Mouse (Mus musculus): ENCODE data around the gene Tbxas1.
A peak's percentile ranks its signal among the peaks of the same experiment; 100 is the strongest.

The Tbxas1 gene

DNA sequence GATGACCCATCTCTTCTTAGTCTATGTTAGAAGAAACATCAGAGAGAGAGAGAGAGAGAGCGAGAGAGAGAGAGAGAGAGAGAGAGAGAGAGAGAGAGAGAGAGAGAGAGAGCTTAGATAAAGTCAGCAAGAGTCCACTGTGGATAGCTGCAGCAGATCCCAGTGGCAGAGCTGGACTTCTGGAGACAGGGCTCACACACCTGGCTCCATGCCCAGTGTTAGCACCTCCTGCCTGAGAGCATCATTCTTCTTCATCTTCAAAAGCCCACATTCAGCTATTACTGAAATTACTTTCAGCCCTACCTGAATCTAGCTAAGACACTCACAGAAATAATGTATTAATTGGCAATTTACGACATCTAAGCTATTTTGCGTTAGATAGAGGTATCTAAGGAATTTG is 85.2 kb downstream of the Tbxas1 start:
- DNase-seq (ENCODE audit: low spot score in 2 of 2), result no peak

DNA sequence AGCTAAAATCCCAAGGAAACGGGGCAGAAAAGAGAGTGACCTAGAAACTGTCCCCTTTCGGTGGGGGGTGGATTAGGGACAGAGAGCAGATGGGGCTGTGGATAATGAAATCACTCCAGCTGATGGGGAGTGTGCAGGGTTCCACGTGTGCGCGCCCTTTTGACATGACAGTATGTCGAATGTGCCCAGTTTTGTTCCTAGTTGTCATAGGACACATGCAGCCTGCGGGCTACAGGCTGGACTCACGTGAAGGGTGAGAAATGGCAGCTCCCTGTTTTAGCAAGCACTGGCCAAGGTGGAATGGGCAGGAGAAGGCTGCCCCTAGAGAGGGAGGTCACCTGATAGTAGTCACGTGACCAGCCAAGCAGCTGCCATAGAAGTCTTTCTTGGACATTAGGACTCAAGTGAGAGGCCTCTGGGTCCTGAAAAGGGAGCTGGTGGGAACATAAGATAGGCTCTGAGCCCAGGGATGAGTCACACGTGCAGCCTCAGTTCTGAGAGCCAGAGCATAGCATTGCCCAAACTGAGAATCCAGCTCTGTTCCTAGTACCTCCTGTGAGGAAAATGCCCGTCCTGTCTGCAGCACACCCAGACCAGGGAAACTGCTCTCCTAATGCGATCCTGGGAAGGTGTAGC is 85.7 kb downstream of the Tbxas1 start:
- no peak for DNase-seq (ENCODE audit: low spot score in 2 of 2)

DNA sequence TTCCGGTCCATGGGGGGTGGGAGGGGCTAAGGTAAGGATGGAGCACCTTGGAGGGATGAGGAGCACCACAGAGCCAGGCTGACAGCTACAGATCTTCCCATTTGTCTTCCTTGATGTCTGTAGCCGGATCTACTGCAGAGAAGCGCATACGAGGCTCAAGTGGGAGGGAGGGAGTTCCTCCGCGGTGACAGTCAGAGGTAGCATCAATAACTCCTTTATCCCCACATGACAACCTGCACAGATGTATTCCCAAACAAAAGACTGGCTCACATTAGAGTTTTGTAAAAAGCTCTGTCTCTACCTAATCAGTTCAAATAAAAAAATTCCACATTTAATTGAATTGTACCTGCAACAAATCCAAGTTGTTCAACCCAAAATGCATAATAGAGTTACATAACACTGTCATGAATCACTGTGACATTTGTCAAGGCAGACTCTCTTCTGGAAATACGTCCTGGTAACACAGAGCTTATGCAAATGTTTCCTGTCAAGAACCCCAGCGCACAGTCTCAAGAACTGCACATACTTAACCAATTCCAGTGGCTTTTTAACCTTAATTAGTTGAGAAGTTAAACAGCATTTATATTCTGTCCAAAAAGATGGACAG is 86.3 kb downstream of the Tbxas1 start:
- DNase-seq (ENCODE audit: low spot score in 2 of 2), result no peak

DNA sequence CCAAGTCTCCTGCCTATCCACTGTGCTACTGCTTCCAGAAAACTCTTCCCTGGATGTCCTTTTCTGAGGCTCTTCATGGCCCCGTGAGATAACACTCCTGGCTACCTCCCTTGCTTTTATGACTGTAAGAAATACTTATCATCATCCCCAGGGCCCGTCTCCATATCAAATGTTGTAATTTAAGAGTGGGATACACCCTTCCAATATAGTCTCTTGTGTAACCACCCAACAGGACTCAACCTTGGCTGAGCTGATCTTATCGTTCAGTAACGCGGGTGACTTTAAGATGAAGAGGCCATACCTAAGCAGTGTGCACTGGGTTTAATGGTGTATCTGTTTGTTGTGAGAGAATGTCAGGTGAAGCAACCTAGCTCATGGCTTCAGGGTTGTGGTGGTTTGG is 91.6 kb downstream of the Tbxas1 start:
- no peak for DNase-seq (ENCODE audit: low spot score in 2 of 2)

DNA sequence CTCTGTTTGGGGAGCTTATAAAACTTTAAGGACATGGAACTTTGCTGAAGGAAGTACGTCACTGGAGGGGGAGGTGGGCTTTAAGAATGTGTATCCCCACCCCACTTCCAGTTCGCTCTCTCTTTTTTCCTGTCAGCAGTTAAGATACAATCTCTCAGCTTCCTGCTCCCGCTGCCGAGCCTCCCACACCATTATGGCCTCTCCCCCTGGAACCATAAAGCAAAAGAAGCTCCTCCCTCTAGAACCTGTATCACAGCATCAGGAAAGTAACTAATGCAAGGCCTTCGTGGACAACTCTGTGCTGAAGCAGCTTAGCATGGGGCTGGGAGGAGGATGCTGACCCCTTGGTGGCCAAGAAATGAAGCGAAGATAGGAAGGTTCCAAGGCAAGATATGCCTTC is 92.1 kb downstream of the Tbxas1 start:
- DNase-seq (ENCODE audit: low spot score in 2 of 2), result no peak

DNA sequence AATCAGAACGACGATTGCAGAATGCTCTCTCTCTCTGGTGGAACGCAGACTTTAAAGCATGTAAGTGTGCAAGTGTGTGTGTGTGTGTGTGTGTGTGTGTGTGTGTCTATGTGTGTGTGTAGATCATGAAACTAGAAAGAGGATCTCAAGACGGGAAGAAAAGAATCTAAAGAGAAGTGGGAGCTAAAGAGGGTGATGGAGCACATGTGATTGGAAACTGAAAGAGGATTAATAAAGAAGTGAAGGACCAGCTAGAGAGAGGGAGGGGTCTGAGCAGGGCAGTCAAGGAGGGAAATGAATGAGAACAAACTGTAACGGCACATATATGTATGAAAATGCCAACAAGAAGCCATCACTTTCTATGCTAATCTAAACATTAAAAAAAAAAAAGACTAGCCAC is 92.8 kb downstream of the Tbxas1 start:
- no peak for DNase-seq (ENCODE audit: low spot score in 2 of 2)

DNA sequence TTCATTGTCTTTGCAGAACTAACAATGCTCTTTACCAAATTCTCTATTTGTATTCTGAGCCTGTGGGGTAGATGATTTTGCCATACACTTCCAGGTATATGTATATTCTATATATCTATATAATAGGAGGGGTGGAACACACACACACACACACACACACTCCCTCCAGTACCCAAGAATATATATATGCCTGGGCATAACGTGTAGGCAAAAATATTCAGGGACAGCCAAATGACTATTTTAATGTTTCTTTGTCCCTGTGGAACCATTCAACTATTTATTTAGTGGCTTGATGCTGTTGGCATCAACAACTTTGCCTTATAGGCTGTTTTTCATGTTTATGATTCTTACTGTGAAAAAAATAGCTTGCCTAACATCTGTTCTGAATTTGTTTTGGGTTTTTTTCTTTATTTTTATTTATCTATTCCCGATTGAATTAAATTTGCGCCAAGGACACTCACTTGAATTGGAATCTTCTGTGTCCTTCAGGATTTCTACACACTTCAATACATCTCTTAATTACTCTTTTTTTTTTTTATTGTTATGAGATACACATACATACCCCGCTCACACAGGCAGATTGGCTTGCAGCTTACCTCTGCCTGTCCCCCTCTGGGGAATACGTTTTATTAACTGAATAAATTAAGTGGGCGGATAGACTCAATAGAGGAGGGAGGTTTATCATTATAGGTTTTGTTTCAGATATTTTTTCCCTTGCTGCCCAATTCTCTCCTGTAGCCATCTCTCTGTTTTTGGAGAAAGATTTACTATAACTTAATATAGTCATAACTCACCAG is 94.9 kb downstream of the Tbxas1 start:
- DNase-seq (ENCODE audit: low spot score in 2 of 2), result no peak

DNA sequence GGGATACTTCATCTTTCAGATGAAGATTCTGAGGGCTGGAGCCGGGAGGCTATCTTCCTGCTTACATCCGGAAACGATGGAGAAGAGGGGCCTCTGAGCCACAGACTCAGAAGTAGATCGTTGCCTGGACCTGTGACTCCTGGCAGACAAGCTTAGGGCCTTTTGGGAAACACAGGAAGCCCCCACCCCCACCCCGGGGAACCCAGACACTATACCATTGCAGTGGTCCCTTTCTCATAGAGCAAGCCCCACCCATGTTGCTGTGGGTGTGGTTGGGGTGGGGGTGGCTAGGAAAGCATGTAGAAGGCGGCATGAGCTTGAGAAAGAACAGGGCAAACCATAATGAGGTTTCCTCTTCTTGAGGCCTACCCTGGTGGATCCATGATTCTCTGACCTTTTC is 95.6 kb downstream of the Tbxas1 start:
- DNase-seq (ENCODE audit: low spot score in 2 of 2), result no peak

DNA sequence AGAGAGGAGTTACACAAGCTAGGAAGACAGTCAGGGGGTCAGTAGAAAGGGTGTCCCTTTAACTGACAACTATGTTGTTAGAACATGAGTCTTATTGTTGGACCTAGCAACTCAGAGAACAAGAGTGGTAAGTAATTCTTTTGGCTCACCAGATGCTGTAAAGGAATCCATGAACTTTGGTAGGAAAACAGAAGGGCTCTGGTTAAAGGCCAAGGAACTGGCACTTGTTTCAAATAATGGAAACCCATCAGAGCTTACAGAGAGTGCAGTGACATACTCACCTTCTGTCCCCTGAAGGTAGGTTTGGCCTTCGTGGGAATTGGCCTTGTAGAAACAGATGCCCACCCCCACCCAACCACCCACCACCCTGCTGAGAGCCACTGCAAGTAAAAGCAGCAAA is 97.6 kb downstream of the Tbxas1 start:
- DNase-seq (ENCODE audit: low spot score in 2 of 2), result no peak

DNA sequence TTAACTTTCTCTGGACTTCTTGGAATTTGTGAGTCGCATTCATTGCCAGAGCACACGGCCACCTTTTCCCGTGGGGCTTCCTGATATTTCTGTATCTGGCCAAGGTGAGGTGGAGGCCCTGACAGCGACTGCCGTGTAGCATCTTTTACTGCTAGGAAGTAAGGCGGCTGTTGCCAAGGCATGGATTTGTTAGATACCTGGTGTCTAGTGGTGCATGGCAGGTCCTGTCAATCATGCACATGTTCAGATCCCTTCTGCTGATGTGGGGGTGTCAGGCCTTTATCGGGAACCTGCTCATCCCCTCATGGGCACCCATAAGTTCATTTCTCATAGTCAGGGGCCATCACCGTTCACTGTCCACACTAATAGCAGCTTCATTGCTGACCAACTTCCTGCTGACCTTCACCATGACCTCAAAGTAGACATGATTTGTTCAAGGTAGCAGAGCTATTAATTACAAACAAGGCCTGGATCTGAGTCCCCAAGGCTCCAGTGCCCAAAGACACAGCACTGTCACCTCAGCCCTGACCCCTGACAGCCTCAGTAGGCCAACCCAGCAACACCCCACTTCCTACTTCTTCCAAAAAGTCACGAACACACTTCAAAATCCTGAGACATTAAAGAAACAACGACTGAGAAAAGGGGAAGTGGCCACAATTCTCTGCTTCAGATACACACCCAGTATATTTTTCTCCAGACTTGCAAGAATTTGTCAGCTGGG is 98.4 kb downstream of the Tbxas1 start:
- no peak for DNase-seq (ENCODE audit: low spot score in 2 of 2)

DNA sequence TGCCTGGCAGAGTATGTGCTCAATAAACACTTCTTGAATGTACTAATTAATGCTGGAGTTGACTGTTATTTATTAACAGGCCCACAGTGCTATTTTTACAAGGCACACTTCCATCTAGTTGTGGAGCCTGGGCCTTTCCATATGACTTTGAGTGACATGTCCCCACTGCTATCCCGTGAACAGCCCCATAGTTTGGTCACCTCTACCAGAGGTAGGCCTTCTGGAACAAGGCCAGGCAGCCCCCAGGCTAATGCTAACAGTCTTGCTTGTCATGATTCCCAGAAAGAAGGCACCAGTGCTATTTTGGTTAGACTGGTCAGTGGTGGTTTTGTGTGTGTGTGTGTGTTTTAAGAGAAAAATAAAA is 98.9 kb downstream of the Tbxas1 start:
- DNase-seq (ENCODE audit: low spot score in 2 of 2), result no peak

DNA sequence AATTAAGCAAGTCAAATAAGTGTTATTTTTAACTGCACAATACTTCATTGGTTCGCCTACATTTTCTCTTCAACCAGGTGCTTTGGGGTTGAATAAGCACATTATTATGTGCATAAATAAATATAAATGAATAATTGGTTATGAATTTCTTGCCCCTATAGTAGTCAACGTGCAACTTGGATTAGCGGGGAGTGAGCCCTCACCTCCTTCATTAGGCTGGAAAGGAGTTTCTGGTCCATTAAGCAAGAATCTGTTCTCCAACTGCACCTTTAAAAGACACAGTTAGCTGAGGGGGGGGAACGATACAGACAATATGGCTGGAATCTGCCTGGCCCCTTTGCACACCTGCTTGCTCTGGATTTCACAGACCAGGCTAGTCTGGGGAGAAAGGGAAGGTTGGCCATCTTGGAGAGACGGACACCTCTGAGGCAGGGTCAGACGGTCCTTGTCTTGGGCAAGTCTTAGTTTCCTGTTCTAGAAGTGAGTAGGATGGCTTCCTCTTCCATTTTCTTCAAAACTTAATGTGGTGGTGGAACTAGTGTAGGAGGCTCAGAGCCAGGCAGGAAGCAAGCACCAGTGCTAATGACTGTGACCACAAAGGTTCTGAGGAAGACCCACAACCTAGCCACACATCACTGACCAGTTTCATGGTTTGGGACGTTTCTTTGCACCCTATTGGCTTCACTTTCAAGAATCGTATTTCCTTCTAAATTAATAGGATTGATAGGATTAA is 99.5 kb downstream of the Tbxas1 start:
- DNase-seq (ENCODE audit: low spot score in 2 of 2), result no peak

DNA sequence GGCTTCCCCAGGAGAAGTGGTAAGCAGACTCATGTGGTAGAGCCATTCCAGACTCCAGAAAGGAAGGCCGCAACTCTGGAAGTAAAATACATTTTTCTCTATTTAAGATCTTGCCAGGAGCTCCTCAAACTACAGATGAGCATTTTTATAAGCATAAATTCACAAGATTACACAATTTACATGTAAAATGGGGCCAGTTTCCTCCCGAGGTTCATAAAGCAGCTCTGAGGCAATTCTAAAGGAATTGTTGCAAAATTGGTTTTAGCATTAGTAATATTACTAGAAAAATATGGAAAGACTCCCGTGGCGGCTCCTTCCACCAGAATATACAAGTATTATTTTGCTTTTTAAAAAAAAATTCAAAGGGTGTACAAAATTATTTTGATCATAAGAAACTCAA is 100.7 kb downstream of the Tbxas1 start:
- no peak for DNase-seq (ENCODE audit: low spot score in 2 of 2)

DNA sequence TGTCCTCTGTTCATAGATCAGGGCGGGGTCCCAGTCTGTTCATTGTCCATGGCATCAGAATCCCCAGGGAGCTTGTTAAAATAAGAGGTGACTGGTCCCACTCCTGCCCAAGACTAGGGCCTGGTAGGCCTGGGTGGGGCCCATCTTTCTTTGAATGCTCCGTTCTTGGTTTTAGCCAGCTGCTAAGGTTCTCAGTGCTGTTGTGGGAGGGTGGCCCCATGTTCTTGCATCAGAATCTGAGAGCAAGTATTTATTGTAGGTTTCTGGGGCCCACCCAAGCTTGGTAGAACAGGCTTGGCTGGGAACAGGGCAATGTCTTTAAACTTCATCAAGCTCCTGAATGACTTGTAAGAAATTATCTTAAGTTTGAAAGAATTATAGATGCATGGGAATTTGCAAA is 101.2 kb downstream of the Tbxas1 start:
- no peak for DNase-seq (ENCODE audit: low spot score in 2 of 2)

DNA sequence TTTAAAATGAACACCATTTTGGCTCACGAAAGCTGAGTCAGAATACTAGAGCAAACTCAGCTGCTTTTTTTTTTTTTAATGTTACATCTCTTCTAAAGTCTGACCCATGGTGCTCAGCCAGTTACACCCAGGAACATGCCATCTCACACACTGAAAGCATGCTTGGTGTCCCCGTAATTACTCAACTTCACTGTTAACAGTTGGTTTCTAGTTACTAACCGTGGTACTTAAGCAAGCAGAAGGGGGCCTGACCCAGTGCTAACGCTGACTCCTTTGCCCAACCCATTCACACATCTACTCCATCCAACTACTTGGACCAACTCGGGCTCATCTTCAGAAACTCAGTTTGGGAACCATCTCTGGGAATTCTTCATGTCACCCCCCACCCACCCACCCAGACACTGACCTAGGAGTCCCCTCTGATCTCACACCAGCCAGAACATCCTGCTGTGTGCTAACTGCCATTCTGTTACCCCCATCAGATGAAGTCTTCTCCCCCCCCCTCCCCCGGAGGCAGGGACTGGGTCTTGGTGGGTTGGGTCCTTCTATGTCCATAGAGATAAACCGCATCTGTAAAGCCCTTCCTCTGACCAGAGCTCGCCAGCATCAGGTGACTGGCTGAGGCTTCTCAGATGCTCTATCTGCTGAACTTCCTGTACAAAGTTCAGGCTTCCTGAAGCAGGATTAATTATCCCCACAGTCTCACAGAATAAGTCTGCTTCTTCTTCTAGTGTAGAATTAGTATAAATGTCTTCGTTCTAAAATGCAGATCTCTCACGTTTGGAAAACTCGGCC is 105.9 kb downstream of the Tbxas1 start:
- DNase-seq (ENCODE audit: low spot score in 2 of 2), result no peak

DNA sequence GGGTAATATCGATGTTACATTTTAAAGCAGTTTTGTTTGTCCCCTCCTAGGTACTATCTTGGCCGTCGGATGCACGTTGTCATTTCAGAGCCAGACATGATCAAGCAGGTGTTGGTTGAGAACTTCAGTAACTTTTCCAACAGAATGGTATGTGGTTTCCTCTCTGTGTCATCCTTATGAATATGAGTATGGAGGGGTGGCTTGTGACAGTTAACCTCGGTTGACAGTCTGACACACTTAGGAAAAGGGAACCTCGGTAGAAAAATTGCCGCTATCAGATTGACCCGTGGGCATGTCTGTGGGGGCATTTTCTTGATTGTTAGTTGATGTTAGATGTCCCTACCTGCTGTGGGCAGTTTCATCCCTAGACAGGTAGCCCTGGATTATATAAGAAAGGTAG is 106.9 kb downstream of the Tbxas1 start:
- DNase-seq (ENCODE audit: low spot score in 2 of 2), result no peak

DNA sequence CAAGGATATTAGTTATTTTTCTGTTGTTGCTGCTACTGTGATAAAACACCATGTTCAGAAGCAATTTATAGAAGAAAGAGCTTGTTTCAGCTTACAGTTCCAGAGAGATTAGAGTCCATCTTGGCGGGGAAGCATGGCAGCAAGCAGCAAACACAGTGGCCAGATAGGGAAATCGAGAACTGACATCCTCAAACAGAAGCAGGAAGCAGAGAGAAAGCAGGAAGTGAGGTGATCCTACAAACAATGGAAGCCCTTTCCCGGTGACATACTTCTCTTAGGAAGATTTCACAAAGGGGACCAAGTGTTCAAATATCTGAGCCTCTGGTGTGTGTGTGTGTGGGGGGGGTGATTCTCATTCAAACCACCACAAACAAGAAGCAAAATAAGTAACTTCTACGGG is 107.5 kb downstream of the Tbxas1 start:
- no peak for DNase-seq (ENCODE audit: low spot score in 2 of 2)

DNA sequence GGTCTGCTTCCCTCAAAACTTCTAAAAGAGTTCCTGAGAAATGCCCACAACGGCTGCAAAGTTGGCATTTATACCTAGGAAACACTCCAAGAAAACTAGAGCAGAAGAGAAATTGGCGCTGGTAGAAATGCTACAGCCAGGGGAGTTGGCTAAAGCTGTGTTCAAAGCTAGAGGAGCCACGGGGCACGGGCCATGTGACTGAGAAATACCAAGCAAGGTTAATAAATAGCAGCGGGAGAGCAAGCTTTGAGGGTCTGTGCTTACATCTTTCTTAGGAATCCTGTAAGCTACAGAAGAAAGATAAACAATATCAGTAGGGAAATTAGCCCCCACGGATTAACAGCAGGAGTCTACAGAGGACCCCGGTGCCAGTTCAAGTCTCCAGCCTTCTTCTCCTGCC is 107.9 kb downstream of the Tbxas1 start:
- DNase-seq (ENCODE audit: low spot score in 2 of 2), result no peak

DNA sequence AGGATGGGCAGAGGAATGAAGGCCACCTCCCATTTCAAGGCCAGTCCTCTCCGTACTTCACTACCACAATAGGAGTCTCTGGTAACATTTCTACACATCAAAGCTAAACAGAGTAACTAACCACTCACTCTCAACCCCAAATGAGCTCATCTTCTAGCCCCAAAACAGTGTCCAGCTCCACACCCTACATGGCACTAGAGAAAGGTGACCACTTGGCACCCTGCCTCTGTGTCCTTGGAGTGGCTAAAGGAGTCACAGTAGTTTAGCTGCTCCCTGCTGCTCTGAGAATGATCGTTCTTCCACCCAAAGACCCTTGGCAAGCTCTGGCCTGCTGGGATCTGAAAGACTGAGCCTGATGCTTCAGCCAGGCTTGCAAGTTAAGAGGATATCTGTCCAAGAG is 109.4 kb downstream of the Tbxas1 start:
- DNase-seq (ENCODE audit: low spot score in 2 of 2), result no peak

DNA sequence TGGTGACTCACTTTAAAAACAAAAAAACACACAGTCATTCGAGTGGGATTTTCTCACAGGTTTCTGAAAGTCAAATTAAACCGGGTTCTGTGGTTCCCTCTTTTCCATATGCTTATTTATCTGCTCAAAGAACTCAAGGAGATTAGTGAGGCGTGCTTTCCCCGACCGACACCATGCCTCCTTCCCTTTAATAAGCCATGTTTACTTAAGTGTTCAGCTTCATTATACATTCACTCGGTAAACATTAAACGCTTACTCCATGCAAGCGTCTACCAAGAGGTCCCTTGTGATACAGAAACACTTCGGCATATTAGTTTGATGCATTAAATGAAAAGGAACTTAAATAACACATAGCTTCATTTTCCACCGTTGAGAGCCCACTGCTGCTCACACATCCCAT is 111.4 kb downstream of the Tbxas1 start:
- no peak for DNase-seq (ENCODE audit: low spot score in 2 of 2)

DNA sequence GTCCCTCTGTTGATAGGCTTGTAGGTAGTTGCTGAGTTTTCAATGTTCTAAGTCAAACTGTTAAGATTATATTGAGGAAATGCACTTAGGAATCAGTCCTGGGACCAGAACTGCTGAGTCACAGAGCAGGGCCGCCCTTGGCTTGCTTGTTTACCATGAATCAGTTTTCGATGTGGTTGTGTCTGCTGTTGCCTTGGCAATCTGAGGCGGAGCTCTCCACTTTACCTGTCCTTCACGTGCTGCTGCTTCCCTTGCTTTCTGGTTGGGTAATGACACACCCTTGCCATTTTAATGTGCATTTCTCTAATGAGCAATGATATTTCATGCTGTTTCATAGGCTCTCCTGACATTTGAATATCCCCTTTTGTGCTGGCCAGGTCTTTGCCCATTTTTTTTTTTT is 116.8 kb downstream of the Tbxas1 start:
- peak in 1 of 2 experiments; percentile 24 for DNase-seq (ENCODE audit: low spot score in 2 of 2)

Measured in spleen, postnatal 10 days (tissue).